Mouse (Mus musculus) thymus, adult 2 months (tissue): ENCODE measurements at regions not wholly inside any gene's neighbourhood (a gene's known extent, or its start where the extent isn't known, plus 50 kb on each side); places are given as distances from the start of the nearest gene placed in this dataset.

Experiments
- CTCF ChIP-seq: fragments of 200-500 bp; IDR thresholded peaks from 2 replicates; pipeline ENCODE4 v1.5.1; 2012; ENCODE audit warnings: mild to moderate bottlenecking, control low read depth, low read length, moderate library complexity, borderline replicate concordance; ENCODE audit not compliant: control insufficient read depth, poor library complexity, insufficient read depth; ENCODE audit errors: extremely low read depth
- POLR2A ChIP-seq: fragments of 200-500 bp; IDR thresholded peaks from 2 replicates; pipeline ENCODE4 v1.6.1; 2012; ENCODE audit warnings: mild to moderate bottlenecking, low read length, control low read depth, moderate library complexity; ENCODE audit not compliant: control insufficient read depth, poor library complexity, insufficient read depth; ENCODE audit errors: extremely low read depth

DNA sequence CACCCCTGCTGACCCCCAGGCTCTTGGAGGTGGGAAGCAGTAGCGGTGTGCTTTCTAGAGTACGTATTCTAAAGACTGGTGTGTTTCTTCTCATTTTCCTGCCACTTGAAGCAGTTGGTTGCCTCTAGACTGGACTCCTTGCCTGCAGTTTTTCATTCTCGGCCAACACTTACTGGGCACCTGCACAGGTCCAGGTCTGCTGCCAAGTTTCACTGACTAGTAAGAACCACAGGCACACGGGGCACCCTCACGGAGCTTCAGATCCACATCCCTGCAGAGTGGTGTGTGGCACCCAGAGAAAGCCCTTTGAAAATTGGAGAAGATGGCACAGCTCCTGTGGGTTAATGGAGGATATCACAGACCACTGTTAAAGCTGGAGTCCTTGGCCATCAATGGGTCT, 71.9 kb upstream of the Cplx2 start:
- TF ChIP-seq CTCF = no peak
- no peak for TF ChIP-seq POLR2A
